Mouse (Mus musculus): ENCODE data around the gene Rbms3. TPM values are rescaled to one million over a fixed set of nuclear protein-coding genes. Genes with fewer than 3 reads are reported as not detected.

Gene Rbms3
- total RNA-seq, 2 experiments from 2014 or later: 11.5 to 13.0 TPM

DNA sequence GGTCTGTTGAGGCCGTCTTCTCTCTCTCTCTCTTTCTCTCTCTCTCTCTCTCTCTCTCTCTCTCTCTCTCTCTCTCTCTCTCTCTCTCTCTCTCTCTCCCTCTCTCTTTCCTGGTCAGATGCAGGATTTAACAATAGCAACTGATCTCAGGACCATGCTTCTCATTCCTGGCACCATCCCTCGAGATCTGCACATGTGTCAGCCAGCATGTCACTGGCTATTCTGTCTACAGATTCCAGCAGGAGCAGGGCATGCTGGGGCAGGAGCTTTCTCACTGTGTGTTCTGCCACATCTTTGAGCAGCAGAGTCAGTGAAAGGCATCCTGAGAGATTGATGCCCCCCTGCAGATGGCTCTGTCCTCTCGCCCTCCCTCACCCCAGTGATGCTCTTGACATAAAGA is 774.0 kb downstream of the Rbms3 start:
- Histone ChIP-seq H3K4me3 (no peak overlapping the region), H3K27ac (no peak overlapping the region)
- TF ChIP-seq CTCF (IDR thresholded peaks at IDR 0.05): no peak
- no peak for DNase-seq (ENCODE audit: extremely low spot score in 1 of 2, low spot score in 2 of 2)
- intact Hi-C loops (cut with DNase I): no loop called here

DNA sequence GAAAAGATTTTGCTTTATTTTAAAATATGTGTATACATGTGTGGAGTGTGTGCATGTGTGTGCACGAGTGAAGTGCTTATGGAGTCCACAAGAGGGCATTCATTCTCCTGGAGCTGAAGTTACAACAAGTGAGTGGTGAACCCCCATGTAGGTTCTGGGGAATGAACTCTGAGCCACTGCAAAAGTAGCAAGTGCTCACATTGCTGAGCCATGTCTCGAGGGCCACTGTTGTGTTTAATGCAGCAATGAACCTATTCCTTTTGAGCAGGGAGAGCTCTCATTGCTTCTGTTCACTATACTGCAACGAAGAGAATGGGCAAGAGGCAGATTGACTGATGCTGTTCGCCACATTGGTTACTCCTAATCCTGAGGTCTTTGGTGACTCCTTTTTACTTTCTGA is 780.8 kb downstream of the Rbms3 start:
- H3K27ac ChIP-seq: no peak overlapping the region
- intact Hi-C loops (cut with DNase I): no loop called here
- no peak overlapping the region for H3K4me3 ChIP-seq
- TF ChIP-seq CTCF (IDR thresholded peaks at IDR 0.05): no peak
- no peak for DNase-seq (ENCODE audit: extremely low spot score in 1 of 2, low spot score in 2 of 2)

DNA sequence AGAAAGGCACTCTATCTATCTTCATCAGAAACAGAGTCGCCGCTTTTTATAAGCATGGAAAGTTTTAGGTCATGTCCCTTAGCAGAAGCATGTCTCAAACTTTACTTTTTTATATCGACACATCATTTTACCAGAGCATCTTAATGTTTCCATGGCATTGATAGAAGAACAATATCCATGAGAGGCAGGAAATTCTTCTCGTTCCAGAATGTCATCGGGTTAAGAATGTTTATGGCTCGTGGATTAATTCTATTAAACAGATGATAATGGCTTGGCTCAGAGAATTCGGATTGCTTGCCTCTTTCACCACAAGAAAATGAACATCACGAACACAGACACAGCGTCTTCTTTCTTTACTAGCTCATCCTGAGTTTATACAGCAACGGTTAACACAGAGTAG is 781.5 kb downstream of the Rbms3 start:
- no peak for DNase-seq (ENCODE audit: extremely low spot score in 1 of 2, low spot score in 2 of 2)
- Histone ChIP-seq H3K4me3 (no peak overlapping the region), H3K27ac (no peak overlapping the region)
- intact Hi-C loops (cut with DNase I): no loop called here
- no peak for TF ChIP-seq CTCF (IDR thresholded peaks at IDR 0.05)

DNA sequence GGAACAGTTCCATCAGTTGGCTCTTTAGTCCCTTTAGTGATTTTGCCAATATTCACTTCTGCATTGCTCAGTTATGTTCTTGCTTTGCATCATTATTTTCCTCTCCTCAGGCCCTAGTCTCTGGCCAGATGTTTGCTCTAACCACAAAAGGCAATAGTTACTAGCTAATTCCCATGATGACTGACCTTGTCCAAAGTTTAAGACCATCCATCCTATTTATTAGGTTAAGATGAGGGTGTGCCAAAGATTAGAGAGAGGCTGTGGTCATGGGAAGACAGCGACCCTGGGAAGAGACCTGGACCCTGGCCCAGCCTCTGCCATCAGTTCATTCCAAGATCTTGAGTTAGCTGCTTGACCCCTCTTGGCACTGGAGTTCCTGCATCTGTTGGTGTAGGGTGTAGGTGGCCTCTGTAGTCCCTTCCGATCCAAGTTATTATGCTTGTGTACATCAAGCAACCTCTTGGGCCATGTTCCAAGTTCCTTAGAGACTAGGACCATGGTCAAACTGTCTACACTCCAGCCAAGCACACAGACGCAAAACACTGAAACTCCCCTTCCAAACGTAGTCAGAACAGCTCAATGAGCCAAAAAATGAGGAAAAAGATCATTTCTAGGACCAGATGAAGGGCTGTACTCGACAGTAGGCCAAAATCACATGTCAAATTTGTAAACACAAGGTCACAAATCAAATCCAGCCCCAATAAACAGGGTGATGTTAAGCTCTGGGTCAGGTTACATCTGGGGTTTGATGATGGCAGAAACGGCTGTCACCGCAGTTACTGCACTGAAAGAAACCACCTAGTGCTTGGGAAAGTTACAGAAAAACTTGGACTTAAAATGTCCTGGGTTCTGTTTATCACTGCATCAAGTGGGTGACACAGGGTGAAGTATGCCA is 782.2 kb downstream of the Rbms3 start:
- intact Hi-C loops (cut with DNase I): no loop called here
- DNase-seq (ENCODE audit: extremely low spot score in 1 of 2, low spot score in 2 of 2): no peak
- TF ChIP-seq CTCF (IDR thresholded peaks at IDR 0.05): no peak
- Histone ChIP-seq H3K27ac (no peak overlapping the region), H3K4me3 (no peak overlapping the region)

- no peak for DNase-seq (ENCODE audit: extremely low spot score in 1 of 2, low spot score in 2 of 2)
- intact Hi-C loops (cut with DNase I): no loop called here
- TF ChIP-seq CTCF (IDR thresholded peaks at IDR 0.05): no peak
- H3K27ac ChIP-seq: no peak overlapping the region
- H3K4me3 ChIP-seq: no peak overlapping the region
Measured at GRCm38 (mm10) chr9:116834949-116835348, 794.8 kb downstream of the Rbms3 start.

DNA sequence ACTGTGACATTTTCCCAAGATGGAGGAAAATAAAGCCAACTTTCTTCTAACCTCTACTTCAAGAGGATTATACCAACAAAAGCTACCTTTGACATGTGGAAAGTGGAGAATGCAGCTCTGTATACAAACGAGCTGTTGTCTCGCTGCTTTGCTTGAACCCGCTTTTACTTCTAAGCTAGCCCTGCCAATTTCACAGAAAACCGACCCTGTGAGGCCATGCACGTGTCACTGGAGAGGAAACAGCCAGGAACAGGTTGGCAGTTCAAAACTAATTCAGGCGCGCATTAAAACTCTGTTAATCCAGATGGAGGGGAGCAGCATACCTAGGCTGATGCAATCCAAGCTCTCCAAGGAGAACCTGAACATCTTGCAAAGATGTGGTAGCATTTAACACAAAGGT is 796.0 kb downstream of the Rbms3 start:
- Histone ChIP-seq H3K4me3 (no peak overlapping the region), H3K27ac (no peak overlapping the region)
- intact Hi-C loops (cut with DNase I): no loop called here
- no peak for DNase-seq (ENCODE audit: extremely low spot score in 1 of 2, low spot score in 2 of 2)
- no peak for TF ChIP-seq CTCF (IDR thresholded peaks at IDR 0.05)

GRCm38 (mm10) chr9:116832822-116833221 is 796.9 kb downstream of the Rbms3 start:
- Histone ChIP-seq H3K27ac (no peak overlapping the region), H3K4me3 (no peak overlapping the region)
- TF ChIP-seq CTCF (IDR thresholded peaks at IDR 0.05): no peak
- intact Hi-C loops (cut with DNase I): no loop called here
- DNase-seq (ENCODE audit: extremely low spot score in 1 of 2, low spot score in 2 of 2): no peak

GRCm38 (mm10) chr9:116831386-116831785 is 798.3 kb downstream of the Rbms3 start:
- DNase-seq (ENCODE audit: extremely low spot score in 1 of 2, low spot score in 2 of 2): no peak
- intact Hi-C loops (cut with DNase I): no loop called here
- Histone ChIP-seq H3K27ac (no peak overlapping the region), H3K4me3 (no peak overlapping the region)
- TF ChIP-seq CTCF (IDR thresholded peaks at IDR 0.05): no peak

DNA sequence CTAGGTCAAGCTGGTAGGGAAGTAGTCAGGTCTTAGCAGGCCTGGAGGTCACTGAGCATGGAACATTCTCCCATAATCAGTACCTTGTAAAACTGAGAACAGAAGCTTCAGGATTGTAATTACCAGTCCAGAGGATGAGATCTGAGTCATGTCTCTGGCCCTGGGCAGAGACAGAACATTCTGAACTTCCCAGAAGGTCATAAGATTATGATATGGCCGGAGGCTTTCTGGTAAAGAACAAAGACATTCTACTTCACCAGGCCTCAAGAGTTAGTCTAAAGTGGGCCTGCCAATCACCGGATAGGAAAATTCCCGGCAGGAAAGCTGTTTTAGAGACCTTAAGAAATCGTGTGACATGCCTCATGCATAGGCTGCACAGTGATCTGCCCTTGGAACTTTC is 799.8 kb downstream of the Rbms3 start:
- TF ChIP-seq CTCF (IDR thresholded peaks at IDR 0.05): no peak

DNA sequence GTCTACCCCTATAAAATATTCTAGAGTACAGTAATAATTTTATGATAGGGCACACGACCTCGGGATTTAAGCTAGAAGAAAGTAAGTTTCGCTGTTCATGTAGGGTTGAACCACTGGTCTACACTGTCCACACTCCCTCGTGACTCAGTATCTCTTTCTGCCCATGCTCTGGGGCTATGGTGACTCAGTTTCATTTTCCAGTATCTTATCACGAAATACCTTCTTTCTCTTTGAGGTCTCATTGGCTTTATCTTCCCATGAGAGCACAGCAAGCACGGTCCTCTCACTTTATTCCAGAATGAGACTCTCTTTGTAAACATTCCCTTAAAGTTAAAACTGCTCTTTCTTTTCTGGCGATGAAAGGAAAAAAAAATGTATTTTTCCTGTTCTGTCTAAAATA is 808.1 kb downstream of the Rbms3 start:
- DNase-seq (ENCODE audit: extremely low spot score in 1 of 2, low spot score in 2 of 2): no peak
- no peak for TF ChIP-seq CTCF (IDR thresholded peaks at IDR 0.05)
- Histone ChIP-seq H3K4me3 (no peak overlapping the region), H3K27ac (no peak overlapping the region)
- intact Hi-C loops (cut with DNase I): no loop called here

More for the DNA sequence above, 799.8 kb downstream of the Rbms3 start:
- DNase-seq (ENCODE audit: extremely low spot score in 1 of 2, low spot score in 2 of 2): no peak
- intact Hi-C loops (cut with DNase I): no loop called here
- no peak overlapping the region for H3K4me3 ChIP-seq
- H3K27ac ChIP-seq: no peak overlapping the region

- intact Hi-C loops (cut with DNase I): no loop called here
- no peak for DNase-seq (ENCODE audit: extremely low spot score in 1 of 2, low spot score in 2 of 2)
- Histone ChIP-seq H3K27ac (no peak overlapping the region), H3K4me3 (no peak overlapping the region)
- no peak for TF ChIP-seq CTCF (IDR thresholded peaks at IDR 0.05)
Measured at GRCm38 (mm10) chr9:116817196-116817595, 812.5 kb downstream of the Rbms3 start.

- Histone ChIP-seq H3K27ac (no peak overlapping the region), H3K4me3 (no peak overlapping the region)
- intact Hi-C loops (cut with DNase I): no loop called here
- TF ChIP-seq CTCF (IDR thresholded peaks at IDR 0.05): no peak
- no peak for DNase-seq (ENCODE audit: extremely low spot score in 1 of 2, low spot score in 2 of 2)
Measured at GRCm38 (mm10) chr9:116814495-116815094, 815.1 kb downstream of the Rbms3 start.

DNA sequence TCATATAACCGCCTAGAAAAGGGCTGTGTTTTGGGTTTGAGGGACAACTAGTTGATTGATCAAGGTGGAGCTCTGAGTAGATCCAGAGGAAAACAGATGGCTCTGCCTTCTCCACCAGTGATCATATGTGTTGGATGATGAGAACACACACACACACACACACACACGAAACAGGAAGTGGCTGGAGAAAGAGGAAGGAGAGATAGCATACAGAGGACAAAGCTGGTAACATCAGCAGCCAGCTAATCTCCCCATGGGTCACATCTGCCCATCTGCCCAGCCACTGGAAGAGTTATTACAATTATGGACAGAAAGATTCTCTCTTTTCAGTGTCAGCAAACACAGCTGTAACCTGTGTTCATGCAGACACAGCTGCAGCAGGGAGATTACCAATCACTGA is 816.3 kb downstream of the Rbms3 start:
- intact Hi-C loops (cut with DNase I): no loop called here
- Histone ChIP-seq H3K4me3 (no peak overlapping the region), H3K27ac (no peak overlapping the region)
- TF ChIP-seq CTCF (IDR thresholded peaks at IDR 0.05): no peak
- no peak for DNase-seq (ENCODE audit: extremely low spot score in 1 of 2, low spot score in 2 of 2)

Data from left cerebral cortex, adult 2 months (tissue).